In genomic region chr5:66470837-66471236, GRCm38 (mm10) we compare ENCODE assay signal across 20 mouse cellular contexts.
DNase-seq lines count a peak whose midpoint lies in the region; ATAC-seq and TF ChIP-seq lines count a peak whose summit lies in the region.
"Had no signal": no experiment of that assay in that cellular context is flagged by ENCODE, and none has a peak within 500 bp of the region (broad histone marks: within the 10 kb centered on the region; RNA-seq: fewer than 3 reads in every experiment).

No protein-coding gene starts in this region.

- peaks cover 9% of the 10 kb centered on the region for H3K36me3 ChIP-seq in heart, adult 2 months (ENCODE audit: control insufficient read depth, insufficient read depth, low read length)
- no peaks in the 10 kb centered on the region for H3K36me3 ChIP-seq in kidney, embryonic 16.5 days (ENCODE audit: insufficient read depth, low read length)
- H3K36me3 ChIP-seq in kidney, embryonic 15.5 days = 0 out of 2 replicates have a peak, but pooled peaks cover 3% of the 10 kb centered on the region
- no peaks in the 10 kb centered on the region; the same call in 1 of the 2 replicates for H3K36me3 ChIP-seq in ES-E14 (ENCODE audit: control insufficient read depth, insufficient read depth, low read length, poor library complexity, severe bottlenecking)
- no peaks in the 10 kb centered on the region for H3K36me3 ChIP-seq in liver, embryonic 16.5 days (ENCODE audit: control insufficient read depth, insufficient read depth)
- H3K36me3 ChIP-seq in stomach, postnatal 0 days (ENCODE audit: control insufficient read depth, insufficient read depth, low read length) = no peaks in the 10 kb centered on the region
- H3K36me3 ChIP-seq: embryonic facial prominence, embryonic 10.5 days; forebrain, embryonic 12.5 days; hindbrain, embryonic 12.5 days; limb, embryonic 15.5 days; midbrain, embryonic 12.5 days; neural tube, embryonic 12.5 days had no signal

- TF ChIP-seq CTCF in heart, adult 2 months (IDR thresholded peaks at IDR 0.05) = no peak
- no peak for TF ChIP-seq CTCF in stomach, postnatal 0 days (IDR thresholded peaks at IDR 0.05; ENCODE audit: low read depth)

- H3K4me2 ChIP-seq in kidney, embryonic 16.5 days (replicated peaks; ENCODE audit: low read depth, low read length) = no peak overlapping the region
- no peak overlapping the region for H3K4me2 ChIP-seq in kidney, embryonic 15.5 days
- H3K4me2 ChIP-seq in liver, embryonic 16.5 days (ENCODE audit: low read depth, low read length) = no peak overlapping the region
- no peak overlapping the region for H3K4me2 ChIP-seq in stomach, postnatal 0 days (replicated peaks; ENCODE audit: low read depth)
- H3K4me2 ChIP-seq: forebrain, embryonic 12.5 days; hindbrain, embryonic 12.5 days; limb, embryonic 15.5 days; midbrain, embryonic 12.5 days; neural tube, embryonic 12.5 days had no signal

- H3K27me3 ChIP-seq in heart, adult 2 months (ENCODE audit: control insufficient read depth, insufficient read depth, low read length) = no peaks in the 10 kb centered on the region
- H3K27me3 ChIP-seq in kidney, embryonic 16.5 days (ENCODE audit: insufficient read depth, low read length) = no peaks in the 10 kb centered on the region
- no peaks in the 10 kb centered on the region for H3K27me3 ChIP-seq in kidney, embryonic 15.5 days
- no peaks in the 10 kb centered on the region for H3K27me3 ChIP-seq in liver, embryonic 16.5 days (ENCODE audit: control insufficient read depth, insufficient read depth, low read depth, low read length)
- no peaks in the 10 kb centered on the region for H3K27me3 ChIP-seq in stomach, postnatal 0 days (ENCODE audit: control insufficient read depth, insufficient read depth, low read length)
- H3K27me3 ChIP-seq: forebrain, embryonic 12.5 days; hindbrain, embryonic 12.5 days; limb, embryonic 15.5 days; midbrain, embryonic 12.5 days; neural tube, embryonic 12.5 days had no signal

- in situ Hi-C loops in ES-E14 (cut with MboI; ENCODE audit: low sequenced_read_pairs in 2 of 2, unreplicated experiment in 2 of 2) = no loop called here

- TF ChIP-seq EP300 in heart, adult 2 months (IDR thresholded peaks at IDR 0.05; ENCODE audit: insufficient read depth, low read depth, low read length) = no peak
- TF ChIP-seq EP300 in stomach, postnatal 0 days (optimal IDR thresholded peaks at IDR 0.05) = no peak

- H3K9ac ChIP-seq in heart, adult 2 months (ENCODE audit: low read depth, low read length) = no peak overlapping the region
- H3K9ac ChIP-seq in kidney, embryonic 16.5 days (replicated peaks; ENCODE audit: low read length) = no peak overlapping the region
- H3K9ac ChIP-seq in kidney, embryonic 15.5 days = no peak overlapping the region
- 0 out of 2 replicates have a peak overlapping the region, but pooled peaks have one; percentile 38 for H3K9ac ChIP-seq in ES-E14 (ENCODE audit: insufficient read depth, low read depth, low read length, poor library complexity, severe bottlenecking)
- H3K9ac ChIP-seq in liver, embryonic 16.5 days (ENCODE audit: low read depth, low read length) = no peak overlapping the region
- H3K9ac ChIP-seq in stomach, postnatal 0 days (ENCODE audit: low read length) = no peak overlapping the region
- H3K9ac ChIP-seq: forebrain, embryonic 12.5 days; hindbrain, embryonic 12.5 days; limb, embryonic 15.5 days; midbrain, embryonic 12.5 days; neural tube, embryonic 12.5 days had no signal

- H3K4me3 ChIP-seq in heart, adult 2 months = no peak overlapping the region
- H3K4me3 ChIP-seq in kidney, embryonic 16.5 days (ENCODE audit: low read length) = no peak overlapping the region
- H3K4me3 ChIP-seq in kidney, embryonic 15.5 days (replicated peaks) = no peak overlapping the region
- no peak overlapping the region for H3K4me3 ChIP-seq in ES-E14 (ENCODE audit: insufficient read depth in 1 of 2, low read depth in 1 of 2, low read length in 2 of 2, poor library complexity in 1 of 2, severe bottlenecking in 1 of 2)
- no peak overlapping the region for H3K4me3 ChIP-seq in liver, embryonic 16.5 days (ENCODE audit: low read depth, low read length)
- no peak overlapping the region for H3K4me3 ChIP-seq in stomach, postnatal 0 days (ENCODE audit: low read depth, low read length)
- H3K4me3 ChIP-seq: embryonic facial prominence, embryonic 10.5 days; forebrain, embryonic 12.5 days; hindbrain, embryonic 12.5 days; layer of hippocampus, adult 2 months; limb, embryonic 15.5 days; midbrain, embryonic 12.5 days; neural tube, embryonic 12.5 days had no signal

- WGBS in heart, adult 2 months = 60% methylated on average over 5 of the region's 5 CpGs
- WGBS in kidney, embryonic 16.5 days = 84% methylated on average over 5 of the region's 5 CpGs
- WGBS in kidney, embryonic 15.5 days = 76% methylated on average over 5 of the region's 5 CpGs
- 48% methylated on average over 5 of the region's 5 CpGs for WGBS in liver, embryonic 16.5 days (ENCODE audit: insufficient replicate concordance)
- WGBS in stomach, postnatal 0 days = 80% methylated on average over 5 of the region's 5 CpGs

- no peaks in the 10 kb centered on the region for H3K9me3 ChIP-seq in kidney, embryonic 16.5 days (ENCODE audit: low read length)
- H3K9me3 ChIP-seq in kidney, embryonic 15.5 days (replicated peaks) = no peaks in the 10 kb centered on the region
- no peaks in the 10 kb centered on the region for H3K9me3 ChIP-seq in ES-E14 (ENCODE audit: control insufficient read depth, insufficient read depth, low read depth, low read length)
- H3K9me3 ChIP-seq in liver, embryonic 16.5 days (replicated peaks; ENCODE audit: control insufficient read depth, low read length) = no peaks in the 10 kb centered on the region
- no peaks in the 10 kb centered on the region for H3K9me3 ChIP-seq in stomach, postnatal 0 days (ENCODE audit: control insufficient read depth, low read length)
- H3K9me3 ChIP-seq: embryonic facial prominence, embryonic 10.5 days; forebrain, embryonic 12.5 days; hindbrain, embryonic 12.5 days; limb, embryonic 15.5 days; midbrain, embryonic 12.5 days; neural tube, embryonic 12.5 days had no signal

- no peak for TF ChIP-seq POLR2A in heart, adult 2 months (IDR thresholded peaks at IDR 0.05; ENCODE audit: insufficient read depth, low read depth, low read length)

- peak; percentile 61; the same call in 1 of the 2 replicates for ATAC-seq in kidney, embryonic 16.5 days (ENCODE audit: low FRiP score, low TSS enrichment)
- no peak for ATAC-seq in kidney, embryonic 15.5 days (replicated peaks; ENCODE audit: low FRiP score)
- peak; percentile 92 for ATAC-seq in liver, embryonic 16.5 days (ENCODE audit: low read depth)
- ATAC-seq in stomach, postnatal 0 days (ENCODE audit: low FRiP score, low TSS enrichment) = no peak

- intact Hi-C loops in heart, adult 2 months (cut with DNase I) = loop anchor here (5.0 kb wide), 3 partner anchors 36 to 131 kb away; no protein-coding TSS in a partner anchor
- intact Hi-C loops in heart, postnatal 14 days (cut with DNase I) = loop anchor here (5.0 kb wide), 1 partner anchor 146 kb away; the partner anchor contains the start of gene Apbb2

- peak overlapping the region; percentile 75 for H3K27ac ChIP-seq in heart, adult 2 months
- H3K27ac ChIP-seq in kidney, embryonic 16.5 days (ENCODE audit: low read length) = no peak overlapping the region
- H3K27ac ChIP-seq in kidney, embryonic 15.5 days = no peak overlapping the region
- no peak overlapping the region for H3K27ac ChIP-seq in ES-E14 (ENCODE audit: insufficient read depth, low read depth, low read length, poor library complexity, severe bottlenecking)
- H3K27ac ChIP-seq in liver, embryonic 16.5 days (ENCODE audit: low read length) = no peak overlapping the region
- no peak overlapping the region for H3K27ac ChIP-seq in stomach, postnatal 0 days (replicated peaks)
- H3K27ac ChIP-seq: embryonic facial prominence, embryonic 10.5 days; forebrain, embryonic 12.5 days; hindbrain, embryonic 12.5 days; layer of hippocampus, adult 2 months; limb, embryonic 15.5 days; midbrain, embryonic 12.5 days; neural tube, embryonic 12.5 days had no signal

- H3K79me2 ChIP-seq in heart, adult 2 months (replicated peaks; ENCODE audit: control insufficient read depth, insufficient read depth, low read length) = 0 out of 2 replicates have a peak, but pooled peaks cover 1% of the 10 kb centered on the region

- no peak for DNase-seq in heart, adult 2 months
- no peak for DNase-seq in heart, postnatal 14 days
- DNase-seq in ES-E14 (ENCODE audit: low read depth, low spot score) = no peak
- DNase-seq in stomach, postnatal 0 days (ENCODE audit: low spot score) = no peak
- DNase-seq: adrenal gland, adult 2 months; cerebellum, adult 8-10 months; gastrocnemius, postnatal 14 days; heart, postnatal 10 days; lung, postnatal 10 days; right cerebral cortex, adult 18-20 months had no signal

- H3K4me1 ChIP-seq in heart, adult 2 months (ENCODE audit: control insufficient read depth, insufficient read depth, low read length) = peaks cover 21% of the 10 kb centered on the region
- 0 out of 2 replicates have a peak, but pooled peaks cover 3% of the 10 kb centered on the region for H3K4me1 ChIP-seq in kidney, embryonic 16.5 days (ENCODE audit: insufficient read depth, low read length)
- peaks cover 8% of the 10 kb centered on the region; the same call in 1 of the 2 replicates for H3K4me1 ChIP-seq in kidney, embryonic 15.5 days
- H3K4me1 ChIP-seq in ES-E14 (ENCODE audit: control insufficient read depth in 2 of 2, insufficient read depth in 2 of 2, low read length in 2 of 2, poor library complexity in 1 of 2) = peaks cover 14 to 15% of the 10 kb centered on the region in 2 experiments; a peak in 3 of 4 replicates
- H3K4me1 ChIP-seq in liver, embryonic 16.5 days (ENCODE audit: control insufficient read depth, low read depth, low read length) = peaks cover 3% of the 10 kb centered on the region; the same call in 1 of the 2 replicates
- no peaks in the 10 kb centered on the region for H3K4me1 ChIP-seq in stomach, postnatal 0 days (replicated peaks; ENCODE audit: control insufficient read depth, insufficient read depth)
- H3K4me1 ChIP-seq: limb, embryonic 15.5 days had no signal

TF ChIP-seq in ES-E14, 5 proteins besides CTCF, POLR2A, EP300 and RAD21:
- TF ChIP-seq ZNF384 (IDR thresholded peaks at IDR 0.05; ENCODE audit: low read depth, low read length) = no peak
- no peak for TF ChIP-seq HCFC1 (IDR thresholded peaks at IDR 0.05; ENCODE audit: borderline replicate concordance, insufficient read depth, low read length)
- no peak for TF ChIP-seq MAFK (IDR thresholded peaks at IDR 0.05; ENCODE audit: insufficient read depth, low read depth, low read length)
- no peak for TF ChIP-seq CHD2 (IDR thresholded peaks at IDR 0.05; ENCODE audit: low read depth, low read length)
- TF ChIP-seq ZC3H11A (IDR thresholded peaks at IDR 0.05; ENCODE audit: borderline replicate concordance, low read depth, low read length) = no peak
TF ChIP-seq in ES-E14: peak in this region for 0.

Comparison
In these comparisons a context has a peak if more than half of its experiments do, and no peak if none do; other contexts are left out.
1. ATAC-seq: peak in kidney, embryonic 16.5 days (single experiment) and liver, embryonic 16.5 days (single experiment); none in kidney, embryonic 15.5 days (single experiment) and stomach, postnatal 0 days (single experiment).